Mouse (Mus musculus) forebrain, embryonic 15.5 days (tissue): ENCODE data around the gene Cd33. TPM values are rescaled to one million over a fixed set of nuclear protein-coding genes. Genes with fewer than 3 reads are reported as not detected.
A peak's percentile ranks its signal among the peaks of the same experiment; 100 is the strongest.

Experiments used
- ATAC-seq: fragments of 200-750 bp; cut with Nextera tagmentation; replicated peaks from 2 replicates; pipeline ENCODE4 v1.8.0; 2017; ENCODE audit warnings: mild to moderate bottlenecking, moderate TSS enrichment, moderate library complexity
- H3K27ac ChIP-seq: fragments of 300-500 bp; sonication (generic); replicated peaks from 2 replicates; pipeline ENCODE4 v1.5.1; 2015; ENCODE audit warnings: mild to moderate bottlenecking, inconsistent platforms
- H3K27me3 ChIP-seq: fragments of 300-500 bp; sonication (generic); 2 replicates; pipeline ENCODE4 v1.6.1; 2015; ENCODE audit warnings: inconsistent platforms
- H3K36me3 ChIP-seq: fragments of 300-500 bp; sonication (generic); 2 replicates; pipeline ENCODE4 v1.6.1; 2015; ENCODE audit warnings: mild to moderate bottlenecking, inconsistent platforms
- H3K4me1 ChIP-seq: fragments of 300-500 bp; sonication (generic); 2 replicates; pipeline ENCODE4 v1.6.1; 2015; ENCODE audit warnings: inconsistent platforms
- H3K4me2 ChIP-seq: fragments of 300-500 bp; sonication (generic); replicated peaks from 2 replicates; pipeline ENCODE4 v1.6.1; 2015; ENCODE audit warnings: mild to moderate bottlenecking, inconsistent platforms
- H3K4me3 ChIP-seq: fragments of 300-500 bp; sonication (generic); 2 replicates; pipeline ENCODE4 v1.5.1; 2015; ENCODE audit warnings: mild to moderate bottlenecking, inconsistent platforms
- H3K9ac ChIP-seq: fragments of 300-500 bp; sonication (generic); replicated peaks from 2 replicates; pipeline ENCODE4 v1.6.1; 2015; ENCODE audit warnings: mild to moderate bottlenecking, inconsistent platforms
- H3K9me3 ChIP-seq: fragments of 300-500 bp; sonication (generic); 2 replicates; pipeline ENCODE4 v1.6.1; 2016; ENCODE audit warnings: inconsistent platforms
- WGBS: fragments of 180-500 bp; shearing (Covaris S2); methylation state at CpG from one replicate; pipeline ENCODE4 v1.1.7; 2015; ENCODE audit warnings: mixed read lengths; 5-methylcytosine and 5-hydroxymethylcytosine counted together
- polyA plus RNA-seq: library from polyadenylated mRNA; unstranded; fragments of >200 nt; fragmentation: Nextera tagmentation; extraction: Ambion mirVana; gene quantifications from 2 replicates; pipeline ENCODE4 v1.2.1, GENCODE M21; 2015

Cd33 gene
- polyA plus RNA-seq, 1 experiment from 2014 or later = 1.0 TPM

GRCm38 (mm10) chr7:43495343-43496021 is 48.7 kb downstream of the Cd33 start:
- H3K27ac ChIP-seq = no peak overlapping the region
- WGBS = 9% methylated on average over 21 of the region's 21 CpGs
- 0 out of 2 replicates have a peak overlapping the region, but pooled peaks have one; percentile 5 for H3K4me2 ChIP-seq
- no peak overlapping the region for H3K4me3 ChIP-seq
- no peaks in the 10 kb centered on the region for H3K27me3 ChIP-seq
- H3K9ac ChIP-seq = no peak overlapping the region
- no peaks in the 10 kb centered on the region for H3K9me3 ChIP-seq
- peaks cover 4% of the 10 kb centered on the region for H3K4me1 ChIP-seq
- H3K36me3 ChIP-seq = no peaks in the 10 kb centered on the region
- peak; percentile 78 for ATAC-seq

- H3K36me3 ChIP-seq = no peaks in the 10 kb centered on the region
- 77% methylated on average over 9 of the region's 9 CpGs for WGBS
- H3K4me1 ChIP-seq = peaks cover 24% of the 10 kb centered on the region
- peak; percentile 20; the same call in 1 of the 2 replicates for ATAC-seq
- H3K9ac ChIP-seq = peak overlapping the region; percentile 96; the same call in 1 of the 2 replicates
- no peaks in the 10 kb centered on the region for H3K27me3 ChIP-seq
- peak overlapping the region; percentile 80 for H3K4me2 ChIP-seq
- peak overlapping the region; percentile 93; the same call in 1 of the 2 replicates for H3K4me3 ChIP-seq
- H3K27ac ChIP-seq = no peak overlapping the region
- no peaks in the 10 kb centered on the region for H3K9me3 ChIP-seq
Observed at GRCm38 (mm10) chr7:43490861-43491260, 53.4 kb downstream of the Cd33 start.

GRCm38 (mm10) chr7:43490182-43490584 is 54.0 kb downstream of the Cd33 start:
- H3K9me3 ChIP-seq = no peaks in the 10 kb centered on the region
- H3K4me3 ChIP-seq = peak overlapping the region; percentile 93
- no peaks in the 10 kb centered on the region for H3K27me3 ChIP-seq
- WGBS = 0% methylated on average over 6 of the region's 13 CpGs
- peak; percentile 82 for ATAC-seq
- H3K36me3 ChIP-seq = no peaks in the 10 kb centered on the region
- H3K9ac ChIP-seq = peak overlapping the region; percentile 96
- peak overlapping the region; percentile 80 for H3K27ac ChIP-seq
- peak overlapping the region; percentile 80 for H3K4me2 ChIP-seq
- peaks cover 24% of the 10 kb centered on the region for H3K4me1 ChIP-seq

GRCm38 (mm10) chr7:43489631-43490125 is 54.5 kb downstream of the Cd33 start, which contains the start of gene Iglon5:
TSS of gene Iglon5 (minus strand) at chr7:43490075.
- peak within 1 kb of the TSS; percentile 80 for H3K4me2 ChIP-seq
- no peaks in the 10 kb centered on the region for H3K36me3 ChIP-seq
- peak within 1 kb of the TSS; percentile 93 for H3K4me3 ChIP-seq
- 2% methylated on average over 15 of the region's 41 CpGs for WGBS
- H3K27ac ChIP-seq = peak within 1 kb of the TSS; percentile 80
- H3K27me3 ChIP-seq = no peaks in the 10 kb centered on the region
- peaks cover 24% of the 10 kb centered on the region for H3K4me1 ChIP-seq
- ATAC-seq = peak; percentile 65
- no peaks in the 10 kb centered on the region for H3K9me3 ChIP-seq
- H3K9ac ChIP-seq = peak within 1 kb of the TSS; percentile 96

GRCm38 (mm10) chr7:43488646-43489045 is 55.6 kb downstream of the Cd33 start:
- Histone ChIP-seq H3K4me2 (peak overlapping the region; percentile 80), H3K27ac (peak overlapping the region; percentile 80), H3K27me3 (no peaks in the 10 kb centered on the region), H3K36me3 (no peaks in the 10 kb centered on the region), H3K9me3 (no peaks in the 10 kb centered on the region), H3K9ac (peak overlapping the region; percentile 96; the same call in 1 of the 2 replicates), H3K4me3 (peak overlapping the region; percentile 93), H3K4me1 (peaks cover 24% of the 10 kb centered on the region)
- ATAC-seq = 0 out of 2 replicates have a peak, but pooled peaks have one; percentile 1
- 35% methylated on average over 5 of the region's 5 CpGs for WGBS

GRCm38 (mm10) chr7:43483236-43483635 is 61.0 kb downstream of the Cd33 start:
- Histone ChIP-seq H3K4me1 (peaks cover 13% of the 10 kb centered on the region), H3K9me3 (no peaks in the 10 kb centered on the region), H3K36me3 (0 out of 2 replicates have a peak, but pooled peaks cover 7% of the 10 kb centered on the region), H3K4me3 (no peak overlapping the region), H3K27ac (no peak overlapping the region), H3K27me3 (no peaks in the 10 kb centered on the region), H3K4me2 (no peak overlapping the region), H3K9ac (no peak overlapping the region)
- 25% methylated on average over 10 of the region's 10 CpGs for WGBS
- no peak for ATAC-seq

GRCm38 (mm10) chr7:43482090-43482716 is 62.0 kb downstream of the Cd33 start:
- H3K27me3 ChIP-seq = peaks cover 5% of the 10 kb centered on the region; the same call in 1 of the 2 replicates
- no peak overlapping the region for H3K9ac ChIP-seq
- peaks cover 14% of the 10 kb centered on the region for H3K4me1 ChIP-seq
- H3K27ac ChIP-seq = no peak overlapping the region
- no peak overlapping the region for H3K4me2 ChIP-seq
- ATAC-seq = peak; percentile 51
- 0 out of 2 replicates have a peak, but pooled peaks cover 7% of the 10 kb centered on the region for H3K36me3 ChIP-seq
- no peaks in the 10 kb centered on the region for H3K9me3 ChIP-seq
- H3K4me3 ChIP-seq = no peak overlapping the region
- 25% methylated on average over 8 of the region's 8 CpGs for WGBS

- Histone ChIP-seq H3K9me3 (no peaks in the 10 kb centered on the region), H3K27ac (no peak overlapping the region), H3K4me1 (peaks cover 17% of the 10 kb centered on the region), H3K4me3 (no peak overlapping the region), H3K36me3 (0 out of 2 replicates have a peak, but pooled peaks cover 9% of the 10 kb centered on the region), H3K9ac (no peak overlapping the region), H3K4me2 (no peak overlapping the region), H3K27me3 (peaks cover 6% of the 10 kb centered on the region; the same call in 1 of the 2 replicates)
- 68% methylated on average over 3 of the region's 3 CpGs for WGBS
- no peak for ATAC-seq
Observed at GRCm38 (mm10) chr7:43481191-43481590, 63.0 kb downstream of the Cd33 start.

- H3K4me2 ChIP-seq = no peak overlapping the region
- no peak overlapping the region for H3K4me3 ChIP-seq
- no peak overlapping the region for H3K27ac ChIP-seq
- H3K36me3 ChIP-seq = peaks cover 23% of the 10 kb centered on the region; the same call in 1 of the 2 replicates
- no peaks in the 10 kb centered on the region for H3K9me3 ChIP-seq
- 0 out of 2 replicates have a peak, but pooled peaks cover 6% of the 10 kb centered on the region for H3K4me1 ChIP-seq
- WGBS = 18% methylated on average over 13 of the region's 13 CpGs
- H3K27me3 ChIP-seq = peaks cover 6% of the 10 kb centered on the region; the same call in 1 of the 2 replicates
- no peak overlapping the region for H3K9ac ChIP-seq
- no peak; the same call in 1 of the 2 replicates for ATAC-seq
Observed at GRCm38 (mm10) chr7:43476376-43476775, 67.9 kb downstream of the Cd33 start.

- WGBS = 17% methylated on average over 23 of the region's 23 CpGs
- Histone ChIP-seq H3K9ac (no peak overlapping the region), H3K4me3 (no peak overlapping the region), H3K4me1 (0 out of 2 replicates have a peak, but pooled peaks cover 6% of the 10 kb centered on the region), H3K9me3 (no peaks in the 10 kb centered on the region), H3K27ac (no peak overlapping the region), H3K27me3 (peaks cover 6% of the 10 kb centered on the region; the same call in 1 of the 2 replicates), H3K36me3 (peaks cover 23% of the 10 kb centered on the region; the same call in 1 of the 2 replicates), H3K4me2 (no peak overlapping the region)
- ATAC-seq = no peak
Observed at GRCm38 (mm10) chr7:43475706-43476105, 68.5 kb downstream of the Cd33 start.
